Mouse (Mus musculus) left cerebral cortex, postnatal 10 days (tissue): ENCODE measurements around the gene Hist1h2bk. TPM values are rescaled to one million over a fixed set of nuclear protein-coding genes. Genes with fewer than 3 reads are reported as not detected.

ENCODE experiments used
- DNase-seq, 2 experiments: peaks; one replicate each; pipeline ENCODE4 v3.0.0; 2021 to 2022; ENCODE audit warnings: low spot score in 2 of 2, mixed read lengths in 1 of 2; ENCODE audit errors: extremely low spot score in 1 of 2
- intact Hi-C: fragments of 180-260 bp; cut with DNase I; formaldehyde crosslinking; loops from one replicate; pipeline ENCODE4 v1.15.1; 2025
- total RNA-seq, 2 experiments: library from RNA; stranded (reverse); gene quantifications; 2 replicates each; pipeline ENCODE4 v1.2.3; 2021

Gene Hist1h2bk
- total RNA-seq, 2 experiments from 2014 or later: 38.0 to 50.2 TPM

DNA sequence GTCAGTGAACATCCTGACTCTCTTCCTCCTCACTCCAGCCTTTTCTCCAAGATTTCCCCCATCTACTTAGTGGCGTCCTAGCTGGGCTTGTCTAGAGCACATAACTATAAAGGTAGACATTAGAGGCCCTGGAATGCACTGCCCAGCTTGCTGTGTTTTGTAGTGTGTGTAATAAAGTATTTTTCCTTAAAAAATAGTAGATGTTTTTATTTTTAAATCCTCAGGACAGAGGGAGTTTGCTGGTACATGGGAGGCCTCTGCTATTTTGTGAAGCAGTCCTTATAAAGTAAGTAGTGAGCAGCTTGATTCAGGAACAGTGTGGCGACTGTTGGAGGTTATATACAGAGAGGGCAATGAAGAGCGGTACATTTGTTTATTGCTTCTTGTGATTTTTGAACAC, 27.0 kb upstream of the Hist1h2bk start:
- intact Hi-C loops: no loop called here

DNA sequence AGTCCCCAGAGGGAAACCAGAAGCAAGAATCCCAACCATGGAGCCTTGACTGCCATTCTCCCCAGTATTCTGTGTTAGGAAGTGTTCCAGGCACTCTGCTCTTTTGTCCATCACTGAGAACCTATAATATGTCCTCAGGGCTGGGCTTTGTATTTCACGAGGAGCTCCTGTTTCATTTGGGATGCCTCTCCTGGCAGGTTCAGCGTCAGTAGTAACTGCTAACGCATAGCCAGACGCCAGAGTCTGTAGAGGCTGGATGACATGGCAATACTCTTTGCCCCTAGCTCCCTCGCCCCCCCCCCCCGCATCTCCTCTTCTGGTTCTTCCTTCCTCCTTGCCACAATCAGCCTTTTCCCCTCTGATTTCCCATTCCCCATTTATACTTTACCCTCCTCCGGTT, 26.0 kb upstream of the Hist1h2bk start, which contains the start of gene Prss16:
Gene Prss16, minus strand, starts transcription at position 101 of the 400 bp plus-strand sequence.
- intact Hi-C loops: no loop called here

More for the DNA sequence above, 27.0 kb upstream of the Hist1h2bk start:
- DNase-seq: no peak

DNA sequence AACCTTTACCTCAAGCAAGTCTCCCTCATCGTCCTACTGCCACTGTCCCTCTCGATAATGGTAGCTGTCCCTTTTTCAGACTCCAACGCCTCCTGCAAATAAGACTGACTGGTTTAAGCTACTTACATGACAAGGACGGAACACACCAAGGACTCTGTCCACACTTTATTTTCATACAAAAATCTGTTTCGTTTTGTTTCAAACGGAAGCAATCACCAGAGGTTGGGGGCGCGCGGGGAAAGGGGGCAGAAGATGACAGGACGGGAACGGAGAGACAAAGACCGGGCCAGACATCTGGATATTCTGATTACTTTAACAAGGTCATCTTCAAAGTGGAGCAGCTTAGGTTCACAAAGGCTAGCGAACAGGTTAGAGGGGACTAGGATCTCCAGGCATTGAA, 22.0 kb upstream of the Hist1h2bk start:
- intact Hi-C loops: no loop called here
- DNase-seq: no peak

More for the DNA sequence above, 26.0 kb upstream of the Hist1h2bk start, which contains the start of gene Prss16:
- DNase-seq: no peak

DNA sequence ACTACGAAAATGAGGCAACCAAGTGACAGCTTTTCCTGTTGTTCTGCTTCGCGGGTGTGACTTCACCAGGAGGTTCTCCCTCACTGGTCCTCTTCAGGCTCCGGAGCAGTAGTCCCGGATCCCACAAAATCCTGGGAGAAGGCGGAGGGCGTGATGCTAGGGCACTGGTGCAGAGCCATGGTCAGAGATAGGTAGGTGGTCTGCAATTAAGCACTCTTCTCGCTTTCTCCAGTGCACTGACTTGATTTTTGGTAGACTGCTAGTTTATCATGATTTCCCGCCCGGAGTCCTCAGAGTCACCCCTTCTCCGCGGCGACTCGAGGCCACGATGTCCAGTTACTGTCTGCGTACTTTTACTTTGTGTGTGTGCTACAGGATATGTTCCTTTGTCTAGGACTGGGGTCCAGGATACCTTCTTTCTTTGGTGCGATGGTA, 21.2 kb upstream of the Hist1h2bk start:
- DNase-seq: no peak

DNA sequence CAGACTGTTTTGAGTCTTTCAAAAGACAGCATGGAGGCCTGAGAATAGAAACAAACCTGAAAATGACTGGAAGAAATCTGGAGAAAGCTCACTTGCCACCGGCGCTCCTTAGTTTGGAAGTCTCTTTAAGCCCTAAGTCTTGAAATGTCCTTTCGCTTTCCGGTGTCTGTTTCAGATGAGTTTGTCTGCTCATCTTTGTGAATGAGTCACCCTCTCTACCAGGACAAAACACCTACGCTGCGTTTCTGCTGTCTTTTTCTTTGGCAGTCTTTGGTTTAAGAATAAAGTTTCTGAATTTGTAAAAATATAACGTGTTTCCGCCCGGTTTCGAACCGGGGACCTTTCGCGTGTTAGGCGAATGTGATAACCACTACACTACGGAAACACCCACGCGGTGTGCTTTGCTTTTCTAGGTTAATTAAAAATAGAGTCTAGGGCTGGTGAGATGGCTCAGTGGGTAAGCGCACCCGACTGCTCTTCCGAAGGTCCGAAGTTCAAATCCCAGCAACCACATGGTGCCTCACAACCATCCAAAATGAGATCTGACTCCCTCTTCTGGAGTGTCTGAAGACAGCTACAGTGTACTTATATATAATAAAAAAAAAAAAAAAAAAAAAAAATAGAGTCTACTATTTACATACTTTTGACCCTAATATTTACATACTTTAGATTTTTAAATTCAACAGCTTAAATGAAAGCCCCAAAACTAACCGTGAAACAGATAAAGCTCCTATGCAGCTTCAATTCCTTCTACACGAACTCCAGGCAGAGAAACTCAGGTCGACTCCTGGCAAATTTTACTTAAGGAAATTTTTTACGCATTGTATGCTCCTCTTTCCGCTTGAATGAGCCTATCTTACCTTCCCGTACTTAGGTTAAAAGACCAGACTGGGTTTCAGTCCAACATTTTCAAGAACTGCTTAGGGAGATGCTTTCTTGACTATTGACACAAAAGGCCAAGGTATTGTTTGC, 19.9 kb upstream of the Hist1h2bk start:
- DNase-seq: peak; percentile 56 to 61
- intact Hi-C loops: no loop called here

More for the DNA sequence above, 21.2 kb upstream of the Hist1h2bk start:
- intact Hi-C loops: no loop called here

DNA sequence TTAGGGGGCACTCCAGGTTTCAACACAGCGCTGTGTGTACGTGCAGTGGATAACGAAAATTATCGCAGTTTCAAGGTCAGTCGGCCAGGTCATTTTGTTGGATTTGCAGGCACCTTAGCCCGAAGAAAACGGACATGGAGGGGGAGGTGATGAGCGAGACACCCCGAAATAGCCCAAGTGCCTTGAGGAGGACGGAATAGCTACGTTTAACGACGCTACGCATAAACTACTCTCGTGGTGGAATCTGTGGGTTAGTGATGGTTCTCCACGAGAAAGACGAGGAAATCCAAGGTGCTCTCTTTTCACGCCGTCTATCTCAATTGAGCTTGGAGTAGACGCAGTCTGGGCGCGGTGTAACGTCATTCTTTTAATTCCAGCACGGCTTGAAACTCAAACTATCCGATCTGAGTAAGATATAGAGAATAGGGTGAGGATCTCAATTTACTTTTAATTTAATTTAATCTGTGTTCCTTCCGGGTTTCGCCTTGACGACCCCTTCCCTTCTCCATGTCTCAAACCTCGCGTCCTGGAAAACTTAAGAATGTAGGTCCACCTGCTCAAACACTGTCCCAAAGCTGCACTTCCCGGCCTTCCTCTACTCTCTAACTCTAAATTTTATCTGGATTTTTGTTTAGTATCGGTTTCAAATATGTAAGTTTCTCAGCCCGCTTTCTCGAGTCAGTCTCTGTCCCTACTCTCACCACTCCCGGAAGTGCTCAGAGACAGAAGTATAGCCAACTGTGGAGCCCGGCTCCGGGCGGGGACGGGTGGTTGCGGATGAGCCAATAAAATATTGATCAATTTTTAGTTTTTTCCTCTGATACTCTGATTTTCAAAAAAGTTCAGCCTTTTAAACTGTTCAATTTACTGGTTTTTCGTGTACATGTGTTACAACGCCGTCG, 15.5 kb upstream of the Hist1h2bk start:
- intact Hi-C loops: loop anchor here (5.0 to 10.0 kb wide), 3 partner anchors 88 to 1415 kb away; partner anchors contain the start of genes Hist1h2ai, Hist1h2bl and Hist1h3h
- DNase-seq: no peak

DNA sequence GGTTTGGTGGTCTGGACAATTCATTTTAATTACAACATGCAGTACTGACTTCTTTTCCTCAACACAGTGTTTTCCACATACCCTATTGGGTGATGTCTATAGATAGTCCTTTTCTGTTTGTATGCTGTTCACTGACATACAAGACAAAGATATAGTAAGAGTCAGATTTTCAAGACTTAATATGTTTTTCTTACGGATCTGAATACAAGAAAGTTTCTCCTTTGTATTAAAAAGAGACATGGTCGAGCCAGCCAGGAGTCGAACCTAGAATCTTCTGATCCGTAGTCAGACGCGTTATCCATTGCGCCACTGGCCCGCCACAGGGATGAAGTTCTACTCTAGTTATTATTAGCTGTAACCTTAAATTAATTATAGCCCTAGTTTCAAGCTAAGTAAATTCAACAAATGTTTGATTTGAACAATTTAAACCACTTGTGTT, 14.8 kb upstream of the Hist1h2bk start:
- DNase-seq: no peak
- intact Hi-C loops: loop anchor here (5.0 to 10.0 kb wide), 3 partner anchors 89 to 1414 kb away; partner anchors contain the start of genes Hist1h2ai, Hist1h2bl and Hist1h3h

DNA sequence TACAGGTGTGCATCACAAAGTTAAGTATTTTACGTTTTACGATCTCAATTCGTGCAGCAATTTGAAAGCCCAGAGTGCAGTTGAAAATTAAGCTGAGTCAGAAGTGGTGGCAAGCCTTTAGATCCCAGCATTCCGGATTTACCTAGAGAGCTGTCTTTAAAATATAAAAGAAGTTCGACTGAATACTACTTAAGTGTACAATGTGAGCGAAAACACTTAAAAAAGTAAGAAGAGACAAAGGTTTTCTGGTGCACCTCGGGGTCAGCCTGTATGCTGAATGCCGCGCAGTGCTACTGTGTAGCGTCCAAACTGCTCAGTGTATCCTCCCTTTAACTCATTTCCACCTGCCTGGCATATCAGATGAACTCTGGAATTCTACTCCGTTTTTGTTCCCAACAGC, 14.1 kb upstream of the Hist1h2bk start:
- intact Hi-C loops: loop anchor here (5.0 to 10.0 kb wide), 3 partner anchors 89 to 1413 kb away; partner anchors contain the start of genes Hist1h2ai, Hist1h2bl and Hist1h3h
- DNase-seq: no peak

DNA sequence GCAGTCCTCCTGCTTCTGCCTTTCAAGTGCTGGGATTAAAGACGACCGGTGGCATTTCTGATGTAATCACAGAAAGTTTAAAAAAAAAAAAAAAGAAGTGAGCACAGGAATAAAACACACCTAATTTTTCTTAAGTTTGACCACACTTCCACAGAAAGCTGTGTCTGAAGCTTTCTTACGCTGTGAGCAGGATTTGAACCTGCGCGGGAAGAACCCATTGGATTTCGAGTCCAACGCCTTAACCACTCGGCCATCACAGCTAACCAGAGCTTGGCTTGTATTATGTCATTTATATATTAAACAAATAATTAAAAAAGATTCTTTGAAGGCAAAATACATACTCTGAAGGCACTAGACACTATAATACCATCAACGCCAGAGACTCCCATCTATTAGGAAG, 13.4 kb upstream of the Hist1h2bk start:
- intact Hi-C loops: loop anchor here (5.0 to 10.0 kb wide), 3 partner anchors 90 to 1413 kb away; partner anchors contain the start of genes Hist1h2ai, Hist1h2bl and Hist1h3h
- peak; percentile 68 to 73 for DNase-seq

DNA sequence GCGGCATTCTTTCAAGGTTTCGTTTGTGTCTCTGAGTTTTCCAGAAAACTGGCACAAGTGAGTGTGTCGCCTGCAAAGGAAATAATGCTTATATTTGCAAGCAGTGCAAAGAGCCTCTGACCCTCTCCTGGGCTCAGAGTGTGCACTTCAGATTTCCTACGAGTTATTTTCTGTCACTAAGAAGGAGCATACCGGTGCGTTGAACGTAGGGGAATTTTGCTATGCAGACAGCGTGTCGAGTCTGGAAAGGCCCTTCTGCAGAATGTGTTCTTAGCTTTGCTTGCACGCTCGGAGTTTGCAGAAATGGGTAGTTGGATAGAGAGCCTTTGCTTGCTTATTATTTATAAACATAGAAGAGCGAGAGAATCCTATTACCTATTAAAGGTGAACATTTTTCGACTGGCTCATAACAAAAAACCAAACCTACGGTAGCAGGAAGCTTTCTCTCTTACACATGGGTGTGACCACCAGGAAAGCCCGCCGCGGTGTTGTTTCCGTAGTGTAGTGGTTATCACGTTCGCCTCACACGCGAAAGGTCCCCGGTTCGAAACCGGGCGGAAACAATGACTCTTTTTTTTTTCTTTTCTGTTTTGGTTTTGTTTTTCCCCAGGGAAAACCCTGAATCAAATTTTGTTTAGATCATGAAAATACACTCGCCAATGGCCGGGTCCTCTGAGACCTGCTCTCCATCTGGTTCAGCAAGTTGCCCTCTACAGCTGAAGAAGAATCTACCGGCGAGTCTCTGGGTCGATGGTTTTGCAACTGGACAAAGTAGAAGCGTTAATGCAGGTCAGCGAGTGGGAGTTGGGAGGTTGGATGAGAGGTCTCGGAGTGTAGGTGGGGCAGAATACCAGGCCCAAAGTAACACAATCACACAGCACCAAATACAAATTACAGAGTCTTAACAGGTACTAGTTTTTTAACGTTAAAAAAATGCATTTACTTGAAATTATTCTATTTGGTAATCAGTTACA, 9.3 kb upstream of the Hist1h2bk start:
- DNase-seq: peak; percentile 77 to 83
- intact Hi-C loops: loop anchor here (5.0 to 10.0 kb wide), 4 partner anchors 312 to 1496 kb away; partner anchors contain the start of genes Hist1h2ai, Hist1h2bl and Hist1h3h

DNA sequence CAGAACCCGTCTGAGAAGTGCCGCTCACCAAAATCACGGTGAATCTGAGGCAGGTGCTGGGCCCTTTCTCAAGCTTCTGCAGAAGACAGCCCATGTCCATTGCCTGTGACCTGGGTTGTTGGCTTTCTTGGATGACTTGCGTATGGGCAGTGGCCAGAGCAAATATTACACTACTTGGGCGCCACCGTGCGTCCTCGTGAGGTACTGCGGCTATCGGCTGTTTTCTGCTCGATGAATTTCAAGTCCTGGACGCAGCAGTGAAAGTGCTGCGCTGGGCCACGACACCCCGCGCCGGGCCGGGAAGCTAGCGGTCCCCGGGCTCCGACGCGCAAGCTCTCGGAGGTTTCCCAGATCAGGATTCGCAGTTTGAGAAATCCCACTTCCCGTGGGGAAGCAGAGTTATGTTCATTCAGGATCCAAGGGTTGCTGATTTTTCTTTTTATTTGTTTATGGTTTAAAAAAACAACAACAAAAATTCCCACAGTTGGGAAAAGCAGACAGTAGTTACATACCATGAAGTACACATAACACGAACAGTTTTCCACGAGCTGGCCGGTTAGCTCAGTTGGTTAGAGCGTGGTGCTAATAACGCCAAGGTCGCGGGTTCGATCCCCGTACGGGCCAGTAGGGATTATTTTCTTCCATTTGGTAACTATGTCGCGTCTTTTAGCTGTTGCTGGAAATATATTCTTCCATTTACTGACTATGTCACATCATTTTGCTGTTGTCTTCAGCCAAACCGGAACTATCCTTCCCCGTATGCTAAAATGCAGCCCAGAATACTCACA, 6.8 kb upstream of the Hist1h2bk start:
- peak; percentile 90 to 91 for DNase-seq
- intact Hi-C loops: loop anchor here (1.0 to 10.0 kb wide), 5 partner anchors 55 to 1493 kb away; partner anchors contain the start of genes Hist1h2ai, Hist1h2bl and Hist1h3h

DNA sequence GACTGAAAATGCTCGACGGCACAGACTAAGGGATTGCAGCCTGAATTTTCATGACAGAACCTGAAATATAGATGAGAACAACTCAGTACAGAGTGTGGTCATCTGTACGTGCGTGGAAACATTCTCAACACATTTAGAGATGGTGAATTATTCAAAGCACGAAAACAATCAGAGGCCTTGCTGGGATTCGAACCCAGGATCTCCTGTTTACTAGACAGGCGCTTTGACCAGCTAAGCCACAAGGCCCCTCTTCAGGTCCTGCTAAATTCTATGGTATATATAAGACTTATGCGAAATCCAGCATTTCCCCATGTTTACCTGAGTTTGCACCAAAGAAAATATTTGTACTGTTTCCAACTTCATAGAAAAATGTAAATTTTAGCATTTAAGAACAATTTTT, 5.7 kb upstream of the Hist1h2bk start:
- no peak for DNase-seq
- intact Hi-C loops: loop anchor here (5.0 to 10.0 kb wide), 4 partner anchors 315 to 1492 kb away; partner anchors contain the start of genes Hist1h2ai, Hist1h2bl and Hist1h3h

DNA sequence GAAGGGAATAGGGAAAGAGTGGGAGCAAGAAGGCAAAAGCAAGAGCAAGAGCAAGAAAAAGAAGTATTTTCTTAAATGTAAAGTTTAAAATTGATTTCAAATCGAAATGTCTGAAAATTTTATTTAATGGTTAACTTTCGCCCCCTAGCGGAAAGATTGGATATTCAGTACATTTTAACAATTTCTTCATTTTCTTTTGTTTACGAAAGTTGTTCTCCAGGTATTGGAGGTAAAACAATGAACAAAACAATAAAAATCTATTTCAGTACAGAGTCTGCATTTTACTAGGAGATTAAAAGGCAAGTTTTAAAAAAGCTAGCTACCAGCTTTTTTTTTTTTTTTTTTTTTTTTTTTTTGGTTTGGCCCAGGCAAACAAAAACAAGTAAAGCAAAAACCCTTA, 5.2 kb upstream of the Hist1h2bk start:
- intact Hi-C loops: no loop called here

DNA sequence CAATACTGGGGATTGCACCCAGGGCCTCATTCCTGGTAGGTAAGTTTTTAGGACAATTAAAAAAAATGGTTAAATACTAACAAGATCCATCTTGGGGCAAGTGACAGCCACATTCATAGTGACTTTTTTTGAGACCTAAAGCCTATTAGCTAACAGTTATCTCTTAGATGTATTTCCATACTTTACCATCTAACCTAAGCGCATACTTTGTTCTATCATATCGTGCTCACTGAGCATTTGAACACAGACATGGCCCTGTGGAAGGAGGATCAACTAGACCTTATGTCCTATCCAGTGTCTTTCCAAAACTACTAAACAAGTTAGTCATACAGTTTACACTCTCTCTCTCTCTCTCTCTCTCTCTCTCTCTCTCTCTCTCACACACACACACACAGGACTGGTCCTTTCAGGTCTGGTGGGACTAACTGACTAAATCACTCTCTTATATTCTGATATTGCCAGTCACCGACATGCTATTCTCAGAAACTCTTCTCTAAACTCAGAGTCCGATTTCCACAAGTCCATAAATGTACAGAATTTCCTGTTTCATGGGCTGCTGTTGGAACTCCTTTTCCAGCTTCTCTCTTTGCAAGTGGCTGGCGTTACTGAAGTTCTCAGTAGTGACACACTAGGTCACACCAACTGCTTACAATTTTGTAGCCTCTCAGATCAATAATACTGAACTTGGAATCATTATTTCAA, 1.8 kb upstream of the Hist1h2bk start:
- intact Hi-C loops: no loop called here

More for the DNA sequence above, 5.2 kb upstream of the Hist1h2bk start:
- no peak for DNase-seq

DNA sequence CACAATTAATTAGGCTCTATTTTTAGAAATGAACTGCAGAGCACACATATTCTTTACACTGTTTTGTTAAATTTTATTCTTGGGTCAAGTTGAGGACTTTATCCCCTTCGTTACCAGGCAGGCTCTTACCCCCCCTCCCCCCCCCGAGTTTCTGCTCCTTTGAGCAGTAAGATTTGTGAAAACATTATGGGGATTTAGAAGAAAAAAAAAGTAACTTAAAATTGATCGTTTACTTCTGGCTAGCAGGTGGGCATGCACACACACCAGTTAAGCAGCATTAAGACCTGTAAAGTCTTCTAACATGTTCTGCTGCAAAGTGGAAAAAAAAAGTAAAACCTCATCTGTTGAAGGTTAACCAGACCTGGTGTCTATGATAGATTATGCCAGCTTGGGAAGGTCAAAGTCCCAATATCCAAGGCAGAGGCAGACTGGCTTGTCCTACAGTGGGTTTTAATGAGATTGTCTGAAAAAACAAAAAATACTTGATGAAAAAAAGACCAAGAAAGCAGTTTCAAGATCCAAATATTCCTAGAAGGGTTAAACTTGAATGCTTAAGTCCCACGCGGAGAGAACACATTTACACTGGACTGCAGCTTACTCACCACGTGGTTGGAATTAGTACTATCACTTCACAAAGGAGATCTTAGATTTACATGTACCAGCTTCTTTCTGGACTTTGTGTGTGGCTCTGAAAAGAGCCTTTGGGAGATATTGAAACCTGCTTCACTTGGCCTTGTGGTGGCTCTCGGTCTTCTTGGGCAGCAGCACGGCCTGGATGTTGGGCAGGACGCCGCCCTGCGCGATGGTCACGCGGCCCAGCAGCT, 1.0 kb upstream of the Hist1h2bk start:
- no peak for DNase-seq
- intact Hi-C loops: no loop called here

More for the DNA sequence above, 1.8 kb upstream of the Hist1h2bk start:
- no peak for DNase-seq
